Mouse (Mus musculus): ENCODE data around the gene C2cd4b. TPM values are rescaled to one million over a fixed set of nuclear protein-coding genes. Genes with fewer than 3 reads are reported as not detected.
A peak's percentile ranks its signal among the peaks of the same experiment; 100 is the strongest.

Gene C2cd4b
- polyA plus RNA-seq, 2 experiments = not detected

DNA sequence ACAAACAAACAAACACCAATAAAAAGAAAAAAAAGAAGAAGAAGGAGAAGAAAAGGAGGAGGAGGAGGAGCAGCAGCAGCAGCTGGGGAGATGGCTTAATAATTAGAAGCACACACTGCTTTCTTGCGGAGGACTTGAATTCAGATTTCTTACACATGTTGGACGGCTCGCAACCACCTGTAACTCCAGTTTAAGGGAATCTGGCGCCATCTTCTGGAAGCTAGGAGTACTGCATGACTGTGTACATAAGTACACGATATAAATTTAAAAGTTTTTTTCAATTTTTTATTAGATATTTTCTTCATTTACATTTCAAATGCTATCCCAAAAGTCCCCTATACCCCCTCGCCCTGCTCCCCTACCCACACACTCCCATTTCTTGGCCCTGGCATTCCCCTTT is 43.0 kb downstream of the C2cd4b start:
- Histone ChIP-seq H3K27ac (no peak overlapping the region), H3K36me3 (replicated peaks; ENCODE audit: control insufficient read depth, insufficient read depth, low read depth) (no peaks in the 10 kb centered on the region), H3K27me3 (ENCODE audit: control insufficient read depth, insufficient read depth, low read length) (no peaks in the 10 kb centered on the region), H3K9me3 (ENCODE audit: control insufficient read depth, low read length) (no peaks in the 10 kb centered on the region), H3K4me2 (ENCODE audit: low read depth) (no peak overlapping the region), H3K9ac (replicated peaks) (no peak overlapping the region), H3K4me1 (replicated peaks; ENCODE audit: control insufficient read depth in 2 of 2, insufficient read depth in 2 of 2, low read length in 1 of 2) (no peaks in the 10 kb centered on the region), H3K4me3 (ENCODE audit: insufficient read depth in 1 of 2, low read depth in 2 of 2, low read length in 2 of 2) (no peak overlapping the region)
- 21% methylated on average over 6 of the region's 6 CpGs for WGBS (ENCODE audit: insufficient replicate concordance)
- no peak for ATAC-seq (ENCODE audit: insufficient read depth)
- peak; percentile 20 to 33 (median 29) for DNase-seq (ENCODE audit: low read depth in 3 of 3, low spot score in 3 of 3)
- TF ChIP-seq EP300 (IDR thresholded peaks at IDR 0.05; ENCODE audit: low read depth) (no peak), CTCF (IDR thresholded peaks at IDR 0.05; ENCODE audit: low read depth) (peak; percentile 78)

DNA sequence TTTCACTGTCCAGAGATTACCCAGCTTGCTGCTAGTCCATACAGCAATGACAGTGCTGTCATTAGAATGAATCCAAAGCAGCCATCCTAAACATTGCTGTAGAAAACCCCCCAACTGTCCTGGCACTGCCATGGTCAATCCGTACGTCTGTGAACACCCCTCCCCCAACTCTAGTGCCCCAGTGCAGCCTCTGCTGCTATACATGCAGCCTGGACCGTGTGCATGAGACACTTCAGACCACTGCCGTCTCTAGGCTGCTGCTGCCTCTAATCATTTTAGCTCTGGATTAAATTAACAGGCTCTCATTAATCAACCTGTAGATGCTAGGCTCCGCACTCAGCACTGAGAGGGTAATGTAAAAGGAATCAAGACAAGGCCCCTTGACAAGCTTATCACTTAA is 47.8 kb downstream of the C2cd4b start:
- H3K4me3 ChIP-seq (ENCODE audit: insufficient read depth in 1 of 2, low read depth in 2 of 2, low read length in 2 of 2) = no peak overlapping the region
- no peaks in the 10 kb centered on the region; a peak in 1 of 4 replicates for H3K4me1 ChIP-seq (replicated peaks; ENCODE audit: control insufficient read depth in 2 of 2, insufficient read depth in 2 of 2, low read length in 1 of 2)
- H3K9ac ChIP-seq (replicated peaks) = no peak overlapping the region
- H3K9me3 ChIP-seq (ENCODE audit: control insufficient read depth, low read length) = no peaks in the 10 kb centered on the region
- ATAC-seq (ENCODE audit: insufficient read depth) = no peak
- H3K27ac ChIP-seq = no peak overlapping the region
- H3K27me3 ChIP-seq (ENCODE audit: control insufficient read depth, insufficient read depth, low read length) = no peaks in the 10 kb centered on the region
- 55% methylated on average over 5 of the region's 5 CpGs for WGBS (ENCODE audit: insufficient replicate concordance)
- TF ChIP-seq CTCF (IDR thresholded peaks at IDR 0.05; ENCODE audit: low read depth) (no peak), EP300 (IDR thresholded peaks at IDR 0.05; ENCODE audit: low read depth) (no peak)
- H3K36me3 ChIP-seq (replicated peaks; ENCODE audit: control insufficient read depth, insufficient read depth, low read depth) = no peaks in the 10 kb centered on the region
- DNase-seq (ENCODE audit: low read depth in 3 of 3, low spot score in 3 of 3) = no peak
- no peak overlapping the region for H3K4me2 ChIP-seq (ENCODE audit: low read depth)

DNA sequence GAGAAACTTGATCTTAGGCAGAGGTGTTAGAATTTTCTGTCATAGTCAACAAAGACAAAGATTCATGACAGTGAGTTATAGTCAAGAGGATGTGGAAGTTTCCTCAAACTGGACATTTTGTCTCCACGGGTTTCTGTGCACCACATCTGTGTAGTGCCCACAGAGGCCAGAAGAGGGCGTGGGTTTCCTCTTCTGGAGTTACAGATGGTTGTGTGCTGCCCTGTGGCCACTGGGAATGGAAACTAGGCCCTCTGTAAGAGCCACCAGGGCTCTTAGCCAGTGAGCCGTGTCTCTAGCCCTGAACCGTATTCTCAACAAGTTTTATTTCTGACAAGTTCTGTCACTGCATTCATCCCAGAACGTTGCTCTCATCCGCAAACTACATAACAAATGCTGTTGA is 51.3 kb downstream of the C2cd4b start:
- 55% methylated on average over 6 of the region's 6 CpGs for WGBS (ENCODE audit: insufficient replicate concordance)
- Histone ChIP-seq H3K4me1 (replicated peaks; ENCODE audit: control insufficient read depth in 2 of 2, insufficient read depth in 2 of 2, low read length in 1 of 2) (no peaks in the 10 kb centered on the region; a peak in 2 of 4 replicates), H3K4me3 (ENCODE audit: insufficient read depth in 1 of 2, low read depth in 2 of 2, low read length in 2 of 2) (no peak overlapping the region), H3K27me3 (ENCODE audit: control insufficient read depth, insufficient read depth, low read length) (no peaks in the 10 kb centered on the region), H3K27ac (no peak overlapping the region), H3K4me2 (ENCODE audit: low read depth) (no peak overlapping the region), H3K9me3 (ENCODE audit: control insufficient read depth, low read length) (no peaks in the 10 kb centered on the region), H3K9ac (replicated peaks) (no peak overlapping the region), H3K36me3 (replicated peaks; ENCODE audit: control insufficient read depth, insufficient read depth, low read depth) (no peaks in the 10 kb centered on the region)
- ATAC-seq (ENCODE audit: insufficient read depth) (no peak), DNase-seq (ENCODE audit: low read depth in 3 of 3, low spot score in 3 of 3) (no peak)
- TF ChIP-seq EP300 (IDR thresholded peaks at IDR 0.05; ENCODE audit: low read depth) = no peak
- peak; percentile 47 for TF ChIP-seq CTCF (IDR thresholded peaks at IDR 0.05; ENCODE audit: low read depth)

Small RNA genes lying within 50 kb of the gene (microRNA-seq; reads per million reads assigned to microRNA genes)
- gene Mir7241 (not detected), gene Mir7242 (not detected)

Other genes starting within 250 kb of the C2cd4b start
- gene Tln2, start 199.7 kb upstream of the C2cd4b start, polyA plus RNA-seq (2012; rRNA removed) = 0.87 and 0.98 TPM in 2 replicates
- 2.5 and 2.6 TPM in 2 replicates for gene Tln2, start 199.7 kb upstream of the C2cd4b start, polyA plus RNA-seq (2014; fragmentation: Nextera tagmentation; extraction: Ambion mirVana)
- 4.4 and 6.8 TPM in 2 replicates for gene C2cd4a, start 72.9 kb downstream of the C2cd4b start, polyA plus RNA-seq (2012; rRNA removed)
- gene C2cd4a, start 72.9 kb downstream of the C2cd4b start, polyA plus RNA-seq (2014; fragmentation: Nextera tagmentation; extraction: Ambion mirVana) = 0.81 and 1.5 TPM in 2 replicates
- 5.1 and 7.2 TPM in 2 replicates for gene Vps13c, start 81.0 kb downstream of the C2cd4b start, polyA plus RNA-seq (2012; rRNA removed)
- gene Vps13c, start 81.0 kb downstream of the C2cd4b start, polyA plus RNA-seq (2014; fragmentation: Nextera tagmentation; extraction: Ambion mirVana) = 5.2 and 6.6 TPM in 2 replicates